Mouse (Mus musculus) liver, postnatal 0 days (tissue): ENCODE results near the gene Gm49405.

ENCODE experiments used
- CTCF ChIP-seq: sonication (generic); IDR thresholded peaks from 2 replicates; pipeline ENCODE4 v1.5.1; 2016; ENCODE audit warnings: antibody characterized with exemption, low read depth
- EP300 ChIP-seq: IDR thresholded peaks from 2 replicates; pipeline ENCODE4 v1.6.1; 2016; ENCODE audit warnings: antibody characterized with exemption, low read depth, mild to moderate bottlenecking

- TF ChIP-seq CTCF: no peak
- TF ChIP-seq EP300: no peak
Measured at GRCm38 (mm10) chr19:3952099-3952498, 48.3 kb upstream of the Gm49405 start.
